Mouse (Mus musculus): ENCODE measurements around the gene Atp5g1.

GRCm38 (mm10) chr11:96058309-96058708, 17.2 kb downstream of the Atp5g1 start:
- TF ChIP-seq POLR2A (IDR thresholded peaks at IDR 0.05; ENCODE audit: insufficient read depth, low read depth, low read length) (no peak), CTCF (IDR thresholded peaks at IDR 0.05; ENCODE audit: insufficient read depth, low read depth, low read length) (no peak)
